Comparison of ENCODE assay signal across 12 mouse cellular contexts in genomic region chr19:33088868-33089267, GRCm38 (mm10).
"Had no signal": no experiment of that assay in that cellular context is flagged by ENCODE, and none has a peak within 500 bp of the region (broad histone marks: within the 10 kb centered on the region; RNA-seq: fewer than 3 reads in every experiment).

No protein-coding gene starts in this region.

- DNase-seq: kidney, adult 11 months; layer of hippocampus, adult 9-11 months; layer of hippocampus, postnatal 36 days; liver, embryonic 13.5 days; liver, postnatal 0 days; lung, postnatal 36 days; right cerebral cortex, postnatal 14 days; thymus, postnatal 4 days had no signal

- ATAC-seq: midbrain, embryonic 13.5 days had no signal

- H3K4me2 ChIP-seq: limb, embryonic 15.5 days; liver, embryonic 13.5 days; lung, embryonic 15.5 days; midbrain, embryonic 13.5 days had no signal

- H3K9ac ChIP-seq: limb, embryonic 15.5 days; liver, embryonic 13.5 days; liver, postnatal 0 days; lung, embryonic 15.5 days; midbrain, embryonic 13.5 days had no signal

- H3K9me3 ChIP-seq: limb, embryonic 15.5 days; liver, embryonic 13.5 days; lung, embryonic 15.5 days; midbrain, embryonic 13.5 days had no signal

- H3K36me3 ChIP-seq: limb, embryonic 15.5 days; liver, embryonic 13.5 days; lung, embryonic 15.5 days; midbrain, embryonic 13.5 days had no signal

- H3K27me3 ChIP-seq: limb, embryonic 15.5 days; liver, embryonic 13.5 days; lung, embryonic 15.5 days; midbrain, embryonic 13.5 days had no signal

- H3K4me1 ChIP-seq: limb, embryonic 15.5 days; midbrain, embryonic 13.5 days had no signal

- H3K4me3 ChIP-seq: limb, embryonic 15.5 days; liver, embryonic 13.5 days; lung, embryonic 15.5 days; midbrain, embryonic 13.5 days had no signal

- H3K27ac ChIP-seq: limb, embryonic 15.5 days; liver, embryonic 13.5 days; lung, embryonic 15.5 days; midbrain, embryonic 13.5 days; stomach, postnatal 0 days had no signal
